In genomic region chr12:15979233-15979632, GRCm38 (mm10) we compare ENCODE assay signal across 23 mouse cellular contexts.
A peak's percentile ranks its signal among the peaks of the same experiment; 100 is the strongest.
DNase-seq lines count a peak whose midpoint lies in the region; TF ChIP-seq lines count a peak whose summit lies in the region.
"Had no signal": no experiment of that assay in that cellular context is flagged by ENCODE, and none has a peak within 500 bp of the region (broad histone marks: within the 10 kb centered on the region; RNA-seq: fewer than 3 reads in every experiment).

No protein-coding gene starts in this region.

- peak; percentile 28 to 48 for DNase-seq in gastrocnemius, adult 8-10 months (ENCODE audit: low spot score in 2 of 2)
- DNase-seq in gastrocnemius, postnatal 10 days = no peak
- peak; percentile 28 for DNase-seq in gastrocnemius, postnatal 14 days
- DNase-seq in gastrocnemius, postnatal 25 days = peak; percentile 38
- no peak for DNase-seq in left cerebral cortex, adult 2 months (ENCODE audit: extremely low spot score in 1 of 2, low spot score in 2 of 2)
- DNase-seq in MN1 (ENCODE audit: low spot score) = no peak
- DNase-seq: adrenal gland, postnatal 25 days; cerebellum, adult 11-12 months; cerebellum, adult 8-10 months; cerebellum, postnatal 10 days; cerebellum, postnatal 36 days; embryo, embryonic 11 days; heart, adult 18-20 months; heart, postnatal 10 days; heart, postnatal 36 days had no signal

- no peak overlapping the region for H3K4me3 ChIP-seq in left cerebral cortex, adult 2 months
- H3K4me3 ChIP-seq: embryonic facial prominence, embryonic 10.5 days; embryonic facial prominence, embryonic 13.5 days; erythroblast, embryonic 14.5 days; forebrain, embryonic 12.5 days; forebrain, embryonic 15.5 days; heart, embryonic 12.5 days; heart, embryonic 15.5 days; hindbrain, embryonic 15.5 days had no signal

- no peak for TF ChIP-seq CTCF in left cerebral cortex, adult 2 months (IDR thresholded peaks at IDR 0.05)

- intact Hi-C loops in gastrocnemius, postnatal 14 days (cut with DNase I; ENCODE audit: low total_unique reads) = no loop called here
- intact Hi-C loops in left cerebral cortex, adult 2 months (cut with DNase I) = loop anchor here (5.0 kb wide), 1 partner anchor 162 kb away; the partner anchor contains the start of gene Trib2

- H3K27ac ChIP-seq in left cerebral cortex, adult 2 months = no peak overlapping the region
- H3K27ac ChIP-seq: embryonic facial prominence, embryonic 10.5 days; embryonic facial prominence, embryonic 13.5 days; forebrain, embryonic 12.5 days; forebrain, embryonic 15.5 days; heart, embryonic 15.5 days; hindbrain, embryonic 15.5 days had no signal

Comparison
In these comparisons a context has a peak if more than half of its experiments do, and no peak if none do; other contexts are left out.
1. DNase-seq: peak in gastrocnemius, adult 8-10 months (2 of 2), gastrocnemius, postnatal 14 days (single experiment) and gastrocnemius, postnatal 25 days (single experiment); none in gastrocnemius, postnatal 10 days (single experiment), left cerebral cortex, adult 2 months (0 of 2) and MN1 (single experiment).